Mouse (Mus musculus): ENCODE data around the gene Cep83. TPM values are rescaled to one million over a fixed set of nuclear protein-coding genes. Genes with fewer than 3 reads are reported as not detected.

Gene Cep83
- polyA plus RNA-seq, 1 experiment from 2014 or later = 22.4 TPM

- ATAC-seq (ENCODE audit: insufficient number of reproducible peaks, insufficient read depth, low FRiP score, low TSS enrichment, low read depth) = no peak
- 93% methylated on average over 4 of the region's 4 CpGs for WGBS
- Histone ChIP-seq H3K4me1 (0 out of 2 replicates have a peak, but pooled peaks cover 2% of the 10 kb centered on the region), H3K4me3 (no peak overlapping the region), H3K27me3 (no peaks in the 10 kb centered on the region), H3K36me3 (peaks cover 11% of the 10 kb centered on the region; the same call in 1 of the 2 replicates), H3K9ac (no peak overlapping the region), H3K4me2 (no peak overlapping the region), H3K9me3 (no peaks in the 10 kb centered on the region), H3K27ac (no peak overlapping the region)
Observed at GRCm38 (mm10) chr10:94779319-94779718, 90.9 kb downstream of the Cep83 start.

GRCm38 (mm10) chr10:94780618-94781262, 92.3 kb downstream of the Cep83 start:
- no peaks in the 10 kb centered on the region for H3K27me3 ChIP-seq
- ATAC-seq (ENCODE audit: insufficient number of reproducible peaks, insufficient read depth, low FRiP score, low TSS enrichment, low read depth) = no peak
- H3K27ac ChIP-seq = no peak overlapping the region
- H3K9ac ChIP-seq = no peak overlapping the region
- H3K4me1 ChIP-seq = 0 out of 2 replicates have a peak, but pooled peaks cover 2% of the 10 kb centered on the region
- H3K9me3 ChIP-seq = no peaks in the 10 kb centered on the region
- H3K36me3 ChIP-seq = peaks cover 11% of the 10 kb centered on the region; the same call in 1 of the 2 replicates
- no peak overlapping the region for H3K4me2 ChIP-seq
- H3K4me3 ChIP-seq = no peak overlapping the region
- 82% methylated on average over 3 of the region's 3 CpGs for WGBS

GRCm38 (mm10) chr10:94789205-94789604, 100.8 kb downstream of the Cep83 start:
- Histone ChIP-seq H3K27ac (no peak overlapping the region), H3K9ac (no peak overlapping the region), H3K27me3 (no peaks in the 10 kb centered on the region), H3K9me3 (no peaks in the 10 kb centered on the region), H3K4me1 (0 out of 2 replicates have a peak, but pooled peaks cover 3% of the 10 kb centered on the region), H3K36me3 (peaks cover 17% of the 10 kb centered on the region), H3K4me2 (no peak overlapping the region), H3K4me3 (no peak overlapping the region)
- ATAC-seq (ENCODE audit: insufficient number of reproducible peaks, insufficient read depth, low FRiP score, low TSS enrichment, low read depth) = no peak
- 77% methylated on average over 3 of the region's 3 CpGs for WGBS

GRCm38 (mm10) chr10:94793914-94794313, 105.5 kb downstream of the Cep83 start:
- no peaks in the 10 kb centered on the region for H3K27me3 ChIP-seq
- no peaks in the 10 kb centered on the region for H3K9me3 ChIP-seq
- no peak overlapping the region for H3K4me3 ChIP-seq
- peaks cover 17% of the 10 kb centered on the region for H3K36me3 ChIP-seq
- no peak overlapping the region for H3K4me2 ChIP-seq
- 0 out of 2 replicates have a peak, but pooled peaks cover 3% of the 10 kb centered on the region for H3K4me1 ChIP-seq
- H3K9ac ChIP-seq = no peak overlapping the region
- ATAC-seq (ENCODE audit: insufficient number of reproducible peaks, insufficient read depth, low FRiP score, low TSS enrichment, low read depth) = no peak
- no peak overlapping the region for H3K27ac ChIP-seq
- WGBS = 91% methylated on average over 3 of the region's 3 CpGs

- H3K4me1 ChIP-seq = 0 out of 2 replicates have a peak, but pooled peaks cover 3% of the 10 kb centered on the region
- H3K36me3 ChIP-seq = peaks cover 10% of the 10 kb centered on the region
- 91% methylated on average over 5 of the region's 5 CpGs for WGBS
Observed at GRCm38 (mm10) chr10:94794666-94795244, 106.3 kb downstream of the Cep83 start.

GRCm38 (mm10) chr10:94798128-94798527, 109.7 kb downstream of the Cep83 start:
- Histone ChIP-seq H3K4me1 (0 out of 2 replicates have a peak, but pooled peaks cover 3% of the 10 kb centered on the region), H3K27me3 (no peaks in the 10 kb centered on the region), H3K9ac (no peak overlapping the region), H3K4me2 (no peak overlapping the region), H3K27ac (no peak overlapping the region), H3K9me3 (no peaks in the 10 kb centered on the region), H3K36me3 (peaks cover 7% of the 10 kb centered on the region), H3K4me3 (no peak overlapping the region)
- no peak for ATAC-seq (ENCODE audit: insufficient number of reproducible peaks, insufficient read depth, low FRiP score, low TSS enrichment, low read depth)
- 81% methylated on average over 5 of the region's 5 CpGs for WGBS

More at GRCm38 (mm10) chr10:94794666-94795244, 106.3 kb downstream of the Cep83 start:
- Histone ChIP-seq H3K4me2 (no peak overlapping the region), H3K27me3 (no peaks in the 10 kb centered on the region), H3K9ac (no peak overlapping the region), H3K27ac (no peak overlapping the region), H3K4me3 (no peak overlapping the region), H3K9me3 (no peaks in the 10 kb centered on the region)
- no peak for ATAC-seq (ENCODE audit: insufficient number of reproducible peaks, insufficient read depth, low FRiP score, low TSS enrichment, low read depth)

- WGBS = 42% methylated on average over 2 of the region's 2 CpGs
Observed at GRCm38 (mm10) chr10:94799485-94800239, 111.2 kb downstream of the Cep83 start.

GRCm38 (mm10) chr10:94800677-94801354, 112.4 kb downstream of the Cep83 start:
- H3K36me3 ChIP-seq = peaks cover under 1% of the 10 kb centered on the region
- ATAC-seq (ENCODE audit: insufficient number of reproducible peaks, insufficient read depth, low FRiP score, low TSS enrichment, low read depth) = no peak
- no peaks in the 10 kb centered on the region for H3K27me3 ChIP-seq
- no peak overlapping the region for H3K4me3 ChIP-seq
- H3K4me1 ChIP-seq = peaks cover 17% of the 10 kb centered on the region
- H3K4me2 ChIP-seq = no peak overlapping the region
- no peak overlapping the region for H3K27ac ChIP-seq
- no peaks in the 10 kb centered on the region for H3K9me3 ChIP-seq
- H3K9ac ChIP-seq = no peak overlapping the region
- 82% methylated on average over 7 of the region's 7 CpGs for WGBS

More at GRCm38 (mm10) chr10:94799485-94800239, 111.2 kb downstream of the Cep83 start:
- no peak for ATAC-seq (ENCODE audit: insufficient number of reproducible peaks, insufficient read depth, low FRiP score, low TSS enrichment, low read depth)
- Histone ChIP-seq H3K9ac (no peak overlapping the region), H3K4me1 (peaks cover 10% of the 10 kb centered on the region), H3K27ac (no peak overlapping the region), H3K4me3 (no peak overlapping the region), H3K9me3 (no peaks in the 10 kb centered on the region), H3K36me3 (peaks cover 7% of the 10 kb centered on the region), H3K4me2 (no peak overlapping the region), H3K27me3 (no peaks in the 10 kb centered on the region)

GRCm38 (mm10) chr10:94804029-94804908, 115.8 kb downstream of the Cep83 start:
- no peak for ATAC-seq (ENCODE audit: insufficient number of reproducible peaks, insufficient read depth, low FRiP score, low TSS enrichment, low read depth)
- Histone ChIP-seq H3K27ac (no peak overlapping the region), H3K4me2 (no peak overlapping the region), H3K9me3 (no peaks in the 10 kb centered on the region), H3K4me3 (no peak overlapping the region), H3K36me3 (no peaks in the 10 kb centered on the region; the same call in 1 of the 2 replicates), H3K27me3 (no peaks in the 10 kb centered on the region), H3K4me1 (peaks cover 17% of the 10 kb centered on the region), H3K9ac (0 out of 2 replicates have a peak overlapping the region, but pooled peaks have one; percentile 21)
- WGBS = 59% methylated on average over 10 of the region's 10 CpGs

- H3K4me2 ChIP-seq = no peak overlapping the region
- H3K27me3 ChIP-seq = no peaks in the 10 kb centered on the region
- 47% methylated on average over 1 of the region's 1 CpGs for WGBS
- H3K4me3 ChIP-seq = no peak overlapping the region
- no peaks in the 10 kb centered on the region for H3K36me3 ChIP-seq
- H3K9me3 ChIP-seq = no peaks in the 10 kb centered on the region
- H3K27ac ChIP-seq = no peak overlapping the region
- ATAC-seq (ENCODE audit: insufficient number of reproducible peaks, insufficient read depth, low FRiP score, low TSS enrichment, low read depth) = no peak
- H3K9ac ChIP-seq = no peak overlapping the region
- peaks cover 17% of the 10 kb centered on the region for H3K4me1 ChIP-seq
Observed at GRCm38 (mm10) chr10:94804909-94805220, 116.4 kb downstream of the Cep83 start.
